Mouse (Mus musculus) intestine, postnatal 0 days (tissue): ENCODE results near the gene Aldh1a3. TPM values are rescaled to one million over a fixed set of nuclear protein-coding genes. Genes with fewer than 3 reads are reported as not detected.

Experiments used
- ATAC-seq: fragments of 200-750 bp; cut with Nextera tagmentation; 2 replicates; pipeline ENCODE4 v1.8.0; 2017; ENCODE audit warnings: mild to moderate bottlenecking, moderate TSS enrichment, moderate library complexity
- H3K27ac ChIP-seq: fragments of 300-500 bp; sonication (generic); 2 replicates; pipeline ENCODE4 v1.5.1; 2014; ENCODE audit warnings: mild to moderate bottlenecking, low read depth, low read length, moderate library complexity
- H3K27me3 ChIP-seq: fragments of 300-500 bp; sonication (generic); replicated peaks from 2 replicates; pipeline ENCODE4 v1.6.1; 2014; ENCODE audit warnings: low read length, mixed read lengths; ENCODE audit not compliant: control insufficient read depth, insufficient read depth
- H3K36me3 ChIP-seq: fragments of 300-500 bp; sonication (generic); 2 replicates; pipeline ENCODE4 v1.6.1; 2014; ENCODE audit warnings: mild to moderate bottlenecking, moderate library complexity; ENCODE audit not compliant: control insufficient read depth, insufficient read depth
- H3K4me1 ChIP-seq: fragments of 300-500 bp; sonication (generic); replicated peaks from 2 replicates; pipeline ENCODE4 v1.6.1; 2014; ENCODE audit warnings: antibody characterized with exemption, low read length, mixed read lengths; ENCODE audit not compliant: control insufficient read depth, insufficient read depth
- H3K4me2 ChIP-seq: fragments of 300-500 bp; sonication (generic); replicated peaks from 2 replicates; pipeline ENCODE4 v1.6.1; 2014; ENCODE audit warnings: low read depth, mild to moderate bottlenecking, moderate library complexity
- H3K4me3 ChIP-seq: fragments of 300-500 bp; sonication (generic); 2 replicates; pipeline ENCODE4 v1.5.1; 2014; ENCODE audit warnings: low read depth, low read length
- H3K9ac ChIP-seq: fragments of 300-500 bp; sonication (generic); 2 replicates; pipeline ENCODE4 v1.6.1; 2014; ENCODE audit warnings: mild to moderate bottlenecking, low read depth, low read length
- H3K9me3 ChIP-seq: fragments of 300-500 bp; sonication (generic); 2 replicates; pipeline ENCODE4 v1.6.1; 2016; ENCODE audit warnings: mixed run types; ENCODE audit not compliant: control insufficient read depth
- CTCF ChIP-seq: sonication (generic); IDR thresholded peaks from 2 replicates; pipeline ENCODE4 v1.5.1; 2016; ENCODE audit warnings: low read depth, mild to moderate bottlenecking, control low read depth, antibody characterized with exemption, moderate library complexity
- WGBS: fragments of 180-500 bp; shearing (Covaris S2); extraction: QIAGEN DNeasy Blood & Tissue Kit; methylation state at CpG from one replicate; pipeline ENCODE4 v1.1.7; 2014; 5-methylcytosine and 5-hydroxymethylcytosine counted together
- polyA plus RNA-seq: library from polyadenylated mRNA; unstranded; fragments of >200 nt; fragmentation: Nextera tagmentation; extraction: Ambion mirVana; gene quantifications from 2 replicates; pipeline ENCODE4 v1.2.1, GENCODE M21; 2015

The Aldh1a3 gene
- polyA plus RNA-seq: 45.4 and 46.6 TPM in 2 replicates

DNA sequence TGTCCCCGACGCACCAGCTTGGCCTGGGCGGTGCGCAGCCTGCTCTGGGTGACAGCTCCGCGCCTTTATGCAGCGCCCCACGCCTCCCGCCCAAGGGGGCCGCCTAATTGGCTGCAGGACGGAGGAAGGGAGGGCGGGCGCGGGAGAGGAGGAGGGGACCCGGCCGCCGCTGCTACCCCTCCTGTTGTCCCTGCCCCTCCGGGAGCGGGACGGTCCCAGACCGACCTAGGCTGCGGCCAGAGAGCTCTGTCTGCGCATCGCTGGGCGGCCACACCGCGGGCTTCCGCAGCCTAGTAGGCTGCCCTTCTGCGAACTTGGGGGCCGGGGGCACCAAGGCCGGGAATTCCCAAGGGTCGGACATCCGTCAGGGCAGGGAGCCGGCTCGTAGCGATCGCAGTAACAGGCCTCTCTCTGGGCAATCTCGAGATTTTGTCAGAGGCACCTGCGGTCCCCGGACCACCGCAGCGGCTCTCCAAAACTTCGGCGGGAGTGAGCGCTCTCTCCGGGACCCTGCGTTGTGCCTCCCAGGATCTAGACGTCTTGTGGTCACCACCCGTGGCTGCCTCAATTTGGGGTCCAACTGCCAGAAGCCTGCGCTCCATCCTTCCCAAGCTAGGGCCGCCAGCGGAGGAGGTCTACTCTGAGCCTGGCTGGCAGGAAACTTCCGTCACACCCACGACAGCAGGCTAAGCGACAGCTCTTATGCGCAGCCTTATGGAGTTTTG, at the start of gene Aldh1a3:
Aldh1a3 (minus strand) TSS at position 81 of the 725 bp plus-strand sequence.
- Histone ChIP-seq H3K9me3 (no peaks in the 10 kb centered on the region), H3K4me3 (peak within 1 kb of the TSS; percentile 51), H3K4me1 (no peaks in the 10 kb centered on the region), H3K36me3 (no peaks in the 10 kb centered on the region), H3K27me3 (peaks cover 34% of the 10 kb centered on the region), H3K4me2 (peak within 1 kb of the TSS; percentile 79), H3K9ac (peak within 1 kb of the TSS; percentile 46), H3K27ac (no peak within 1 kb of the TSS)
- peak; percentile 71 for ATAC-seq
- TF ChIP-seq CTCF: no peak
- WGBS: 1% methylated on average over 54 of the region's 56 CpGs

DNA sequence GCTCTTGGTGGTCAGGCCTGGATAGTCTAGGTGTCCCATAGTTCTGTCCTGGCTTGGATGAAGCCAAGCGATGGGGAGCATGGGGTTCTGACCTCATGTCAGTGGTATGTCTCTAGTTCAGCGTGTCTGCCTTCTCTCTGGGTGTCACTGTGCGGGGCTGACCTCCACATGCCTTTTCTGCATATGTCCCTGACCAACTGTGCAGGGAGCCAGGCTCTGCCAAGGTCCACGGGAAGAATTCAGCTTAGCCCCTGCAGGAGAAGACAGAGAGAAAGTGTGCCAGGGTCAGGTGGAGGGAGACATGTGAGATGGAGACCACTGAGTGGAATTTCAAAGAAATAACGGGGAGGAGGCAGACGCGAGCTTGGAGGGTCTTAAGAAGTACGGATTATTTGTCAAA, 49.0 kb upstream of the Aldh1a3 start:
- ATAC-seq: no peak
- Histone ChIP-seq H3K27ac (no peak overlapping the region), H3K4me2 (no peak overlapping the region), H3K9me3 (no peaks in the 10 kb centered on the region), H3K27me3 (no peaks in the 10 kb centered on the region), H3K9ac (no peak overlapping the region), H3K36me3 (no peaks in the 10 kb centered on the region), H3K4me1 (no peaks in the 10 kb centered on the region), H3K4me3 (no peak overlapping the region)
- WGBS: 78% methylated on average over 8 of the region's 8 CpGs
- no peak for TF ChIP-seq CTCF

DNA sequence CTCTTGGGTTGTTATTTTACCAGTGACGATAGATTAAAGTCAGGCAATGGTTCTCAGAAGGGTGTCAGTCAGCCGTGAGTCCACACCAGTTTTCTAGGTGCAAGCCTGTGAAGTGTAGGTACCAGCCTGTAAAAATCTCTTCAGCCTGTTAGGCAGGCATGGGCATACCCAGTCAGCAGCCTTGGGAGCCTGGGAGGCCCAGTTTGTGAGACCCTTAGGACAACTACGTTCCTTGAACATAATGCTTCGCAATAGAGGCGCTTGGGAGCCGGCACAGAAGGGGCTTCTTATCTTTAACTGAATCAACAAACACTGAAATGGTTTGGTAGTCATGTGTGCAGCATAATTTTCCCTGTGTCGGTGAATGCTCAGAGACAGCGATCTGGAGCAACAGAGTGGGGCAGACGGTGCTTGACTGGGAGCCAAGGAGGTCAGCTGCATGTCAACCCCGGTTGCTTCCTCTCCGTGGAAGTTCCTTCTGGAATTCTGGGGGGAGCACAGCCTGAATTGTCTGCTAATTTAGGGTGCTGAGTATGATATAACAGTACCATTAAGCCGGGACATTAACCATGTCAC, 44.4 kb upstream of the Aldh1a3 start:
- no peak for TF ChIP-seq CTCF
- Histone ChIP-seq H3K4me3 (no peak overlapping the region), H3K9me3 (no peaks in the 10 kb centered on the region), H3K27ac (no peak overlapping the region), H3K9ac (no peak overlapping the region), H3K4me2 (no peak overlapping the region), H3K4me1 (no peaks in the 10 kb centered on the region), H3K36me3 (no peaks in the 10 kb centered on the region), H3K27me3 (no peaks in the 10 kb centered on the region)
- 45% methylated on average over 12 of the region's 12 CpGs for WGBS
- no peak for ATAC-seq

DNA sequence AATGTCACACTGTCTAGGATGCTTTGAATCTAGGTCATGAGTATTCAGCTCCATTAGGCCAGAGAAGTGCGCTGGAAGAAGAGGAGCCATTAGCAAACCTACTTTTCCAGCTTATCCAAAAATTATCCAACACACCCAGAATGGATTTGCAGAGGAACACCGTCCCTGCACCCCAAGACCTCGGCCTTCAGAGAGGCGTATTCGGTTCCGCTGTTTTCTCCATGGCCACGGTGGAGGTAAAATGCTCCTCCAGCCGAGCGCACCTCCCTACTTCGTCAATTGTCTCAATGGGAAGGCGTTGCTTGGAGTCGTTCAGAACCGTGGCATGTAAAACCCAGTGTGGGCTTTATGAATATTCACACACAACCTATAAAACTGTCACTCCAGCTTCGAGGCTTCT, 39.3 kb upstream of the Aldh1a3 start:
- no peaks in the 10 kb centered on the region for H3K27me3 ChIP-seq
- H3K27ac ChIP-seq: no peak overlapping the region
- H3K9me3 ChIP-seq: no peaks in the 10 kb centered on the region
- no peak for TF ChIP-seq CTCF
- ATAC-seq: no peak
- no peak overlapping the region for H3K4me3 ChIP-seq
- 92% methylated on average over 14 of the region's 14 CpGs for WGBS
- no peak overlapping the region for H3K4me2 ChIP-seq
- H3K4me1 ChIP-seq: no peaks in the 10 kb centered on the region
- no peaks in the 10 kb centered on the region for H3K36me3 ChIP-seq
- H3K9ac ChIP-seq: no peak overlapping the region

DNA sequence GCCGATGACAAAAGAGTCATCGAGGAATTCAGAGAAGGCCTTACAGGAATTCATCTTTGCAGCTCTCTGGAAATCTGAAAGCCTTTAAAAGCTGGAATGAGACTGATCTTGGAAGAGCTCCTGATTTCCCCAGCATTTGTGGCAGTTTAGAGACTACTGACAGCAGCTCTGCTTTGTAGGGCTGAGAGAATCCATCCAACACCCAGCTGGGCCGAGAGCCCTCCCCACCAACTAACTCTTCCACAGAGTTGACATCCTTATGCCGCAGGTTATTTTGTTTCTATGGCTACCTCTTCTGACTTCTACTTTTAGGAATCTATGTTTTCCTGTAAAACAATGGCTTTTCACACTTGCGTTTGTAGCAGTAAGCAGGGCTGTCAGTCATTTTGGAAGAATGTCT, 37.9 kb upstream of the Aldh1a3 start:
- Histone ChIP-seq H3K4me2 (no peak overlapping the region), H3K36me3 (no peaks in the 10 kb centered on the region), H3K27me3 (no peaks in the 10 kb centered on the region), H3K4me1 (no peaks in the 10 kb centered on the region), H3K9me3 (no peaks in the 10 kb centered on the region), H3K9ac (no peak overlapping the region), H3K4me3 (no peak overlapping the region), H3K27ac (no peak overlapping the region)
- no peak for ATAC-seq
- WGBS: 78% methylated on average over 5 of the region's 5 CpGs
- TF ChIP-seq CTCF: no peak

DNA sequence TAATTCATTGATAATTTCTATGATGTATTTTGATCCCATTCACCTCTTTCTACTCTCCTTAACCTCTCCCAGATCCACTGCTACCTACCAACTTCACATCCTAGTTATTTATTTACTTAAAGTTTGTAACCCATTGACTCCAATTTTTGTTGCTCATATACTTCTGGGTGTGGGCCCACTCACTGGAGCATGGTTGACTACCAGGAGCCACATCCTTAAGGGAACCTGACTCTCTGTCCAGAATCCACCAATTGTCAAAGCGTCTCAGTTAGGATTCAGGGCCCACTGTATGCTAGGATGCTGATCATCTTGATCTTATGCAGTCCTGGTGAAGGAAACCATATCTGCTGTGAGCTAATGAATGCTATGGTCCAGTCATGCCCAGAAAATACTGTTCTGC, 35.8 kb upstream of the Aldh1a3 start:
- H3K4me3 ChIP-seq: no peak overlapping the region
- no peak for ATAC-seq
- H3K4me1 ChIP-seq: no peaks in the 10 kb centered on the region
- no peaks in the 10 kb centered on the region for H3K36me3 ChIP-seq
- TF ChIP-seq CTCF: no peak
- H3K27ac ChIP-seq: no peak overlapping the region
- H3K4me2 ChIP-seq: no peak overlapping the region
- no peak overlapping the region for H3K9ac ChIP-seq
- H3K27me3 ChIP-seq: no peaks in the 10 kb centered on the region
- WGBS: 97% methylated on average over 1 of the region's 1 CpGs
- H3K9me3 ChIP-seq: no peaks in the 10 kb centered on the region
